8 mouse cellular contexts compared by ENCODE assay signal in the genomic region with DNA sequence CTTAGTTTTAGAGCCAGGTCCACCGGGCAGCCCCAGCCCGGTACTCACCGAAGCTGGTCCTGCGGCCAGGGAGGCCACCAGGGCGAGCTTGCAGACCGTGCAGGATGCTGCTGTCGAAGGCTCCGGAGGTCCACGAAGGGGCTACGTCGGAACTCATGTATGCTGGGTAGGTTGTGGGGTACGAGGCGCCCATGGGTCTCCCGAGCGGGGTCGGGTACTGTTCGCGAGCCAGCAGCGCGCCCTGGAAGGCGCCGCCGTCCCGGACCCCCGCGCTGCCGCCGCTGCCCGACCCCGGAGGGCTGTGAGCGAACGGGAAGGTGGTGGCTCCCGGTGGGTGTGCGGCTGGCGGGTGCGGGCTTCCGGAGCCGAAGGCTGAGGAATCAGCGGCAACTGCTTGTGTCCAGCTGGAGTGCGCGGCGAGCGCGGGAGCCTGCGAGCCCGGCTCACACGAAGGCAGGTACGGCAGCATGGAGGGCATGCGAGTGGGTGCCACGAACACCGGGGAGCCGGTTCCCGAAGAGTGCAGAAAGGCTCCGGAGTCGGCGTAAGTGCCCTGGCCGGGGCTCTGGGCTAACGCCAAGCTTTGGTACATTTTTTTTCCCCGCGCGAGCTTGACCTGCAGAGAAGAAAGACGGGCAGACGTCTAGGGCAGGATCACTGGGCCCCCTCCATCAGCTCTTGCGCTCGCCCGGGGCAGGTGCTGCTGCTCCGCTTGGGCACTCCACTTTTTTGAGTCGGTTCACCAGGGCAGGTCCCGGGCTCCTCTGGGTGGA. TPM values are rescaled to one million over a fixed set of nuclear protein-coding genes. Genes with fewer than 3 reads are reported as not detected.
DNase-seq lines count a peak whose midpoint lies in the region; ATAC-seq and TF ChIP-seq lines count a peak whose summit lies in the region.

No protein-coding gene starts in this region.

- H3K9me3 ChIP-seq in forebrain, embryonic 12.5 days, result no peaks in the 10 kb centered on the region
- no peaks in the 10 kb centered on the region for H3K9me3 ChIP-seq in limb, embryonic 11.5 days (ENCODE audit: control insufficient read depth, low read length)

- H3K9ac ChIP-seq in forebrain, embryonic 12.5 days, result 0 out of 2 replicates have a peak overlapping the region, but pooled peaks have one; percentile 12
- 0 out of 2 replicates have a peak overlapping the region, but pooled peaks have one; percentile 27 for H3K9ac ChIP-seq in limb, embryonic 11.5 days (ENCODE audit: low read length)

- TF ChIP-seq CTCF in kidney, adult 2 months (conservative IDR thresholded peaks at IDR 0.05; ENCODE audit: insufficient read depth, insufficient read length, low read depth, low read length), result no peak
- TF ChIP-seq CTCF in left cerebral cortex, adult 2 months (IDR thresholded peaks at IDR 0.05), result no peak

- H3K27ac ChIP-seq in kidney, adult 2 months (ENCODE audit: insufficient read depth, low read depth, low read length), result no peak overlapping the region
- no peak overlapping the region for H3K27ac ChIP-seq in forebrain, embryonic 12.5 days
- no peak overlapping the region for H3K27ac ChIP-seq in limb, embryonic 11.5 days (replicated peaks; ENCODE audit: low read depth, low read length)
- H3K27ac ChIP-seq in left cerebral cortex, adult 2 months, result no peak overlapping the region

- peak overlapping the region; percentile 62 for H3K4me2 ChIP-seq in forebrain, embryonic 12.5 days
- peak overlapping the region; percentile 60 for H3K4me2 ChIP-seq in limb, embryonic 11.5 days (ENCODE audit: low read depth, severe bottlenecking)

- no peak for ATAC-seq in forebrain, embryonic 12.5 days (ENCODE audit: low FRiP score)
- ATAC-seq in limb, embryonic 11.5 days (ENCODE audit: insufficient number of reproducible peaks, low FRiP score, low TSS enrichment, low read depth), result no peak

- peaks cover 4% of the 10 kb centered on the region; the same call in 1 of the 2 replicates for H3K4me1 ChIP-seq in kidney, adult 2 months (ENCODE audit: control insufficient read depth, insufficient read depth, low read length)
- peaks cover 18% of the 10 kb centered on the region for H3K4me1 ChIP-seq in forebrain, embryonic 12.5 days
- H3K4me1 ChIP-seq in limb, embryonic 11.5 days (ENCODE audit: control insufficient read depth, insufficient read depth, low read length), result peaks cover 6% of the 10 kb centered on the region

- no peak for TF ChIP-seq POLR2A in kidney, adult 2 months (IDR thresholded peaks at IDR 0.05; ENCODE audit: low read depth, low read length)

- H3K4me3 ChIP-seq in kidney, adult 2 months (ENCODE audit: insufficient read depth, low read depth, low read length), result peak overlapping the region; percentile 30
- peak overlapping the region; percentile 37 for H3K4me3 ChIP-seq in forebrain, embryonic 12.5 days (replicated peaks)
- H3K4me3 ChIP-seq in limb, embryonic 11.5 days (ENCODE audit: low read depth, low read length), result peak overlapping the region; percentile 35
- H3K4me3 ChIP-seq in left cerebral cortex, adult 2 months, result no peak overlapping the region

- DNase-seq in kidney, adult 2 months, result peak; percentile 12
- no peak for DNase-seq in kidney, adult 11 months
- peak; percentile 61 for DNase-seq in limb, embryonic 11.5 days (ENCODE audit: low spot score)
- DNase-seq in retina, embryonic 14.5 days (ENCODE audit: low spot score), result peak; percentile 32
- no peak for DNase-seq in cerebellum, adult 8-10 months
- no peak for DNase-seq in testis, postnatal 10 days (ENCODE audit: low spot score)
- DNase-seq in left cerebral cortex, adult 2 months (ENCODE audit: extremely low spot score in 1 of 2, low spot score in 2 of 2), result no peak

- H3K27me3 ChIP-seq in kidney, adult 2 months (replicated peaks; ENCODE audit: control insufficient read depth, insufficient read depth, low read length), result peaks cover 7% of the 10 kb centered on the region
- peaks cover 80% of the 10 kb centered on the region for H3K27me3 ChIP-seq in forebrain, embryonic 12.5 days
- peaks cover 31% of the 10 kb centered on the region for H3K27me3 ChIP-seq in limb, embryonic 11.5 days (ENCODE audit: control insufficient read depth, insufficient read depth, low read length)

- WGBS in kidney, adult 2 months, result 3% methylated on average over 69 of the region's 69 CpGs
- WGBS in forebrain, embryonic 12.5 days, result 2% methylated on average over 69 of the region's 69 CpGs
- under 1% methylated on average over 69 of the region's 69 CpGs for WGBS in limb, embryonic 11.5 days

- intact Hi-C loops in left cerebral cortex, adult 2 months (cut with DNase I), result no loop called here

- no peaks in the 10 kb centered on the region for H3K36me3 ChIP-seq in kidney, adult 2 months (ENCODE audit: control insufficient read depth, insufficient read depth, low read length)
- H3K36me3 ChIP-seq in forebrain, embryonic 12.5 days (replicated peaks), result no peaks in the 10 kb centered on the region
- no peaks in the 10 kb centered on the region for H3K36me3 ChIP-seq in limb, embryonic 11.5 days (ENCODE audit: control insufficient read depth, insufficient read depth, low read length)

RNA-seq across cellular contexts. Expression of a gene that starts 0.5 kb away (rescaled TPM):
- polyA plus RNA-seq in kidney, adult 2 months (2012; rRNA removed), result 1.2 TPM in 2 replicates
- not detected in 2 replicates for polyA plus RNA-seq in forebrain, embryonic 12.5 days (2016; fragmentation: Nextera tagmentation; extraction: Ambion mirVana)
- 0.13 and 0.29 TPM in 2 replicates for polyA plus RNA-seq in limb, embryonic 11.5 days (2014; fragmentation: Nextera tagmentation; extraction: Ambion mirVana)
- total RNA-seq in left cerebral cortex, adult 2 months (2021), result not detected

RNA-seq across cellular contexts. Expression of a gene that starts 44.3 kb away (rescaled TPM):
- polyA plus RNA-seq in kidney, adult 2 months (2012; rRNA removed), result 0.49 and 0.50 TPM in 2 replicates
- polyA plus RNA-seq in forebrain, embryonic 12.5 days (2016; fragmentation: Nextera tagmentation; extraction: Ambion mirVana), result 0.10 and 0.13 TPM in 2 replicates
- polyA plus RNA-seq in limb, embryonic 11.5 days (2014; fragmentation: Nextera tagmentation; extraction: Ambion mirVana), result 0.40 and 0.75 TPM in 2 replicates
- not detected for total RNA-seq in left cerebral cortex, adult 2 months (2021)

Comparison
In these comparisons a context has a peak if more than half of its experiments do, and no peak if none do; other contexts are left out.
1. DNase-seq: peak in kidney, adult 2 months (single experiment), limb, embryonic 11.5 days (single experiment) and retina, embryonic 14.5 days (single experiment); none in kidney, adult 11 months (single experiment), cerebellum, adult 8-10 months (single experiment), testis, postnatal 10 days (single experiment) and left cerebral cortex, adult 2 months (0 of 2).